Mouse (Mus musculus) liver, postnatal 0 days (tissue): ENCODE results near the gene 4930579F01Rik. TPM values are rescaled to one million over a fixed set of nuclear protein-coding genes. Genes with fewer than 3 reads are reported as not detected.

Experiments
- ATAC-seq: fragments of 200-750 bp; cut with Nextera tagmentation; 2 replicates; pipeline ENCODE4 v1.8.0; 2017; ENCODE audit warnings: mild to moderate bottlenecking, moderate library complexity
- DNase-seq: peaks from one replicate; pipeline ENCODE4 v3.0.0-alpha.2; 2016
- H3K27ac ChIP-seq: fragments of 300-500 bp; sonication (generic); 2 replicates; pipeline ENCODE4 v1.5.1; 2014; ENCODE audit warnings: antibody characterized with exemption, moderate library complexity, mild to moderate bottlenecking, low read depth
- H3K27me3 ChIP-seq: fragments of 300-500 bp; sonication (generic); 2 replicates; pipeline ENCODE4 v1.6.1; 2014; ENCODE audit warnings: low read length, control low read depth, mixed read lengths; ENCODE audit not compliant: insufficient read depth
- H3K36me3 ChIP-seq: fragments of 300-500 bp; sonication (generic); replicated peaks from 2 replicates; pipeline ENCODE4 v1.6.1; 2014; ENCODE audit warnings: mild to moderate bottlenecking, control low read depth, low read length, moderate library complexity, mixed read lengths; ENCODE audit not compliant: insufficient read depth
- H3K4me1 ChIP-seq: fragments of 300-500 bp; sonication (generic); 2 replicates; pipeline ENCODE4 v1.6.1; 2014; ENCODE audit warnings: antibody characterized with exemption, mild to moderate bottlenecking, control low read depth; ENCODE audit not compliant: insufficient read depth
- H3K4me2 ChIP-seq: fragments of 300-500 bp; sonication (generic); 2 replicates; pipeline ENCODE4 v1.6.1; 2014; ENCODE audit warnings: low read depth, mild to moderate bottlenecking, low read length, moderate library complexity, mixed read lengths
- H3K4me3 ChIP-seq: fragments of 300-500 bp; sonication (generic); 2 replicates; pipeline ENCODE4 v1.5.1; 2014; ENCODE audit warnings: low read depth, low read length
- H3K9ac ChIP-seq: fragments of 300-500 bp; sonication (generic); replicated peaks from 2 replicates; pipeline ENCODE4 v1.6.1; 2014; ENCODE audit warnings: mild to moderate bottlenecking, moderate library complexity
- H3K9me3 ChIP-seq: fragments of 300-500 bp; sonication (generic); 2 replicates; pipeline ENCODE4 v1.6.1; 2016; ENCODE audit warnings: mild to moderate bottlenecking, control low read depth, low read length, mixed read lengths
- CTCF ChIP-seq: sonication (generic); IDR thresholded peaks from 2 replicates; pipeline ENCODE4 v1.5.1; 2016; ENCODE audit warnings: antibody characterized with exemption, low read depth
- EP300 ChIP-seq: IDR thresholded peaks from 2 replicates; pipeline ENCODE4 v1.6.1; 2016; ENCODE audit warnings: antibody characterized with exemption, low read depth, mild to moderate bottlenecking
- WGBS: fragments of 180-500 bp; shearing (Covaris S2); extraction: QIAGEN DNeasy Blood & Tissue Kit; methylation state at CpG from one replicate; pipeline ENCODE4 v1.1.7; 2014; ENCODE audit not compliant: insufficient replicate concordance; 5-methylcytosine and 5-hydroxymethylcytosine counted together
- polyA plus RNA-seq: library from polyadenylated mRNA; unstranded; fragments of >200 nt; fragmentation: Nextera tagmentation; extraction: Ambion mirVana; gene quantifications from 2 replicates; pipeline ENCODE4 v1.2.1, GENCODE M21; 2015

4930579F01Rik gene
- polyA plus RNA-seq, 1 experiment from 2014 or later = not detected

DNA sequence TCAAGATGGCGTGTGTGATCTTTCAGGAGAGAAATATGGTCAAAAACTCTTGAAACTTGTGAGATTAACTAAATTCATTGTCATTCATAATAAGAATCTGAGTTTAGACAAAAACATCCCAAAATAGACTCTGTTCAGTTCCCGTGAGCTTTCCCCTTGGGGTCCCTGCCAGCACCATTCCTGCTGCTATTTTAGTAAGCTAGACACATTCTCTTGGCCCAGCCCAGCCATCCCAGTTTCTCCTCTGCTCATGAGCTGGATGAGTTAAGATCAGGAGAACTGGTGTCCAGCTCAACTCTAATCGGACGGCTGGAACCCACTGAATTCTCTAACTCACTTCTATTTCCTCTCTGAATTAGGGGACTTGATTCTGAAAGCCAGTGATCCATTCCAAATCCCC lies 76.8 kb downstream of the 4930579F01Rik start:
- no peak overlapping the region for H3K4me2 ChIP-seq
- no peaks in the 10 kb centered on the region for H3K9me3 ChIP-seq
- WGBS = 79% methylated on average over 4 of the region's 4 CpGs
- ATAC-seq (no peak), DNase-seq (no peak)
- H3K36me3 ChIP-seq = peaks cover 11% of the 10 kb centered on the region; the same call in 1 of the 2 replicates
- H3K27me3 ChIP-seq = no peaks in the 10 kb centered on the region
- no peak overlapping the region for H3K4me3 ChIP-seq
- H3K9ac ChIP-seq = no peak overlapping the region
- TF ChIP-seq CTCF = no peak
- no peak for TF ChIP-seq EP300
- no peaks in the 10 kb centered on the region for H3K4me1 ChIP-seq
- no peak overlapping the region for H3K27ac ChIP-seq

DNA sequence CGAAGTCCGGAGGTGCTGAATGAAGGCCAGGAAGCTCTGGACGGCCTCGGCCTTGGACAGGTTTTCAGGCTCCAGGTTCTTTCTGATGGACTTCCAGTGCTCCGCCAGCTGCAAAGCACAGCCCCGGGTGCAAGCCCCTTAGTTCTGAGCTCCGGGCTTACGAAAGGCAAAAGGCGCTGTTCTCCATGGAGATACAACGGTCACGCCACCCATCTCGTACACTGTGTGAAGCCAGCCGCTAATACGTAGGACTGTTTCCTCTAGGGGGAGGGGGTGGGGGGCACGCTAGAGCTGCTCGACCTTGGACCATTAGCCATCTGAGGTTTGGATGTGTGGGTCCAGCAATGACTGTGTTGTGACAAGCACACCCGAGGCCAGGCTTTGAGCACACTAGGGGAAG lies 79.5 kb downstream of the 4930579F01Rik start:
- Histone ChIP-seq H3K9me3 (no peaks in the 10 kb centered on the region), H3K9ac (no peak overlapping the region), H3K4me1 (no peaks in the 10 kb centered on the region), H3K27me3 (no peaks in the 10 kb centered on the region), H3K4me3 (no peak overlapping the region), H3K4me2 (no peak overlapping the region), H3K36me3 (peaks cover 10% of the 10 kb centered on the region; the same call in 1 of the 2 replicates), H3K27ac (no peak overlapping the region)
- TF ChIP-seq CTCF (no peak), EP300 (no peak)
- ATAC-seq (no peak), DNase-seq (no peak)
- 79% methylated on average over 17 of the region's 17 CpGs for WGBS

Other genes starting within 250 kb of the 4930579F01Rik start
- gene Dapp1, start 212.3 kb downstream of the 4930579F01Rik start, polyA plus RNA-seq = 9.6 and 10.3 TPM in 2 replicates
- 0.01 and 0.06 TPM in 2 replicates for gene 1110002E22Rik, start 128.8 kb downstream of the 4930579F01Rik start, polyA plus RNA-seq
- not detected in 2 replicates for gene Gm5105, start 126.4 kb downstream of the 4930579F01Rik start, polyA plus RNA-seq
- 3.0 and 4.1 TPM in 2 replicates for gene Trmt10a, start 50.4 kb downstream of the 4930579F01Rik start, polyA plus RNA-seq
- gene Mttp, start 48.9 kb downstream of the 4930579F01Rik start, polyA plus RNA-seq = 83.2 and 86.4 TPM in 2 replicates
- 6.2 and 6.7 TPM in 2 replicates for gene Adh7, start 23.9 kb upstream of the 4930579F01Rik start, polyA plus RNA-seq
- 434 and 496 TPM in 2 replicates for gene Adh1, start 67.2 kb upstream of the 4930579F01Rik start, polyA plus RNA-seq
- gene Adh6a, start 119.5 kb upstream of the 4930579F01Rik start, polyA plus RNA-seq = not detected in 2 replicates
- gene Adh6b, start 147.9 kb upstream of the 4930579F01Rik start, polyA plus RNA-seq = 0.18 and 0.20 TPM in 2 replicates
- 0.82 and 1.6 TPM in 2 replicates for gene Adh4, start 221.6 kb upstream of the 4930579F01Rik start, polyA plus RNA-seq
- 247 and 271 TPM in 2 replicates for gene Adh5, start 249.3 kb upstream of the 4930579F01Rik start, polyA plus RNA-seq